Mouse (Mus musculus): ENCODE results near the gene Otub1. TPM values are rescaled to one million over a fixed set of nuclear protein-coding genes. Genes with fewer than 3 reads are reported as not detected.
A peak's percentile ranks its signal among the peaks of the same experiment; 100 is the strongest.

The Otub1 gene
- total and polyA plus RNA-seq, 2 experiments = 39.5 to 61.2 TPM

DNA sequence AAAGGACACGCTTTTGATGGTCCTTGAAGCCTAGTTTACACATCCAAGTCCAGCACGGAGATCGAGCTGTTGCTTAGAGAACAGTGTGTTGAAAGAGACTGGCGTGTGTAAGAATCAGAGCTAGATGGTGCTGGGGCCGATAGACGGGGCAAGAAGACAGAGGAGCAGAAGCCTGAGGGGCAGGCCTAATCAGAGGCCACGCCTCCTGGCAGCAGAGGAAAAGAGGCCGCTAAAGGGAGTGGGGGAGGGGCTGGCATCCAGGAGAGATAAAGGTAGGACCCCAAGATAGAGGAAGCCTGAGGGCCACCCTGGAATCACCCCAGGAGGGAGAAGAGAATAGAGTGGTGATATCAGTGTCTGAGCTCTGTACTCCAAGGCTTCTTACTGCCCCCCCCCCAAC is 34.7 kb downstream of the Otub1 start:
- WGBS = 50% methylated on average over 8 of the region's 8 CpGs

DNA sequence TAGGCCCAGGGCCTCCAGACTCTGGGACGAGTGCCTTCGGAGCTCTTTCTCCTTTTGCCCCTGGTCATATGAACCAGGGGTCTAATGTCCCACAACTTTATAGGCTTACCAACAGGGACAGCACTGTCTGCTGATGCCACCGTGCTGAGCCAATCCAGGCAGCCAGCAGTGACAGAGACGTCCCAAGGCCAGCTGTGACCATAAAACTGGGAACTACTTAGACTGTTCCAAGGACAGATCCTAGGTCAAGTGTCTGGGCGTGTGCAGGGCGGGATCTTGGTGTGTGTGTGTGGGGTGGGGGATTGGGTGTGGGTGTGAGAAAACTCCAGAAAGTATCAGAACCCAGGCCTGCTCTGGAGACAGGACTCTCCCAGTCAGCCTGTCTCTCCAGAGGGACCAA is 35.2 kb downstream of the Otub1 start:
- Histone ChIP-seq H3K36me3 (ENCODE audit: control insufficient read depth, insufficient read depth, low read length) (no peaks in the 10 kb centered on the region), H3K79me2 (ENCODE audit: control insufficient read depth, insufficient read depth, low read length) (no peaks in the 10 kb centered on the region), H3K27ac (replicated peaks; ENCODE audit: insufficient read depth, low read depth, low read length) (no peak overlapping the region), H3K9ac (ENCODE audit: low read depth, low read length) (no peak overlapping the region), H3K27me3 (ENCODE audit: control insufficient read depth, insufficient read depth, low read length) (no peaks in the 10 kb centered on the region), H3K4me1 (ENCODE audit: control insufficient read depth, insufficient read depth, low read length) (no peaks in the 10 kb centered on the region; the same call in 1 of the 2 replicates), H3K4me3 (ENCODE audit: insufficient read depth, low read depth, low read length) (no peak overlapping the region)
- WGBS = 95% methylated on average over 6 of the region's 6 CpGs
- no peak for DNase-seq (ENCODE audit: extremely low read depth, low read depth, low spot score)
- no peak for TF ChIP-seq POLR2A (IDR thresholded peaks at IDR 0.05; ENCODE audit: extremely low read depth, insufficient read depth, low read length)
- no peak for TF ChIP-seq CTCF (IDR thresholded peaks at IDR 0.05; ENCODE audit: low read depth, low read length)

More for the DNA sequence above, 34.7 kb downstream of the Otub1 start:
- Histone ChIP-seq H3K27me3 (ENCODE audit: control insufficient read depth, insufficient read depth, low read length) (no peaks in the 10 kb centered on the region), H3K27ac (replicated peaks; ENCODE audit: insufficient read depth, low read depth, low read length) (no peak overlapping the region), H3K9ac (ENCODE audit: low read depth, low read length) (no peak overlapping the region), H3K4me3 (ENCODE audit: insufficient read depth, low read depth, low read length) (no peak overlapping the region), H3K79me2 (ENCODE audit: control insufficient read depth, insufficient read depth, low read length) (no peaks in the 10 kb centered on the region), H3K36me3 (ENCODE audit: control insufficient read depth, insufficient read depth, low read length) (no peaks in the 10 kb centered on the region), H3K4me1 (ENCODE audit: control insufficient read depth, insufficient read depth, low read length) (no peaks in the 10 kb centered on the region)
- no peak for DNase-seq (ENCODE audit: extremely low read depth, low read depth, low spot score)
- TF ChIP-seq POLR2A (IDR thresholded peaks at IDR 0.05; ENCODE audit: extremely low read depth, insufficient read depth, low read length) = no peak
- TF ChIP-seq CTCF (IDR thresholded peaks at IDR 0.05; ENCODE audit: low read depth, low read length) = no peak

- no peak for DNase-seq (ENCODE audit: extremely low read depth, low read depth, low spot score)
- Histone ChIP-seq H3K27ac (replicated peaks; ENCODE audit: insufficient read depth, low read depth, low read length) (no peak overlapping the region), H3K4me3 (ENCODE audit: insufficient read depth, low read depth, low read length) (no peak overlapping the region), H3K36me3 (ENCODE audit: control insufficient read depth, insufficient read depth, low read length) (no peaks in the 10 kb centered on the region), H3K79me2 (ENCODE audit: control insufficient read depth, insufficient read depth, low read length) (0 out of 2 replicates have a peak, but pooled peaks cover 4% of the 10 kb centered on the region), H3K27me3 (ENCODE audit: control insufficient read depth, insufficient read depth, low read length) (0 out of 2 replicates have a peak, but pooled peaks cover 4% of the 10 kb centered on the region), H3K4me1 (ENCODE audit: control insufficient read depth, insufficient read depth, low read length) (no peaks in the 10 kb centered on the region; the same call in 1 of the 2 replicates), H3K9ac (ENCODE audit: low read depth, low read length) (no peak overlapping the region)
- TF ChIP-seq POLR2A (IDR thresholded peaks at IDR 0.05; ENCODE audit: extremely low read depth, insufficient read depth, low read length) = no peak
- no peak for TF ChIP-seq CTCF (IDR thresholded peaks at IDR 0.05; ENCODE audit: low read depth, low read length)
- WGBS = 96% methylated on average over 2 of the region's 2 CpGs
Measured at GRCm38 (mm10) chr19:7168423-7168822, 37.7 kb downstream of the Otub1 start.

DNA sequence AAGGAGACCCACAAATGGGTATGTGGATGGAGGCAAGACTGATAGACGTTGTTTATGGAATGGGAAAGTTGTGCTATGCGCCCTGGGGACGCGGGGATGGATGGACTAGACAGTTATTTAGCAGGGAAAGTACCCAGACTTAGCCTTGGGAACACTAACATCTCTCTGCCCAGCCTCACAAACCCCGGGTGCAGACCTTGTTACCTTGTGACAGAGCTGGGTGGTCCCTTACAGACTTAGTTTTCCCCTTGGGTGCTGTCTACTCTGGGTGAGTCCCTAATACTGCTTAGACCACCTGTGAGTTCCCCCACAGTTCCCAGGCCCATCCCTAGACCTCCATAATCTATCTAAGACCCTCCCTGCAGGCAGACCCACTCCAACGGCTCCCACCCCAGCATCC is 39.3 kb downstream of the Otub1 start:
- 40% methylated on average over 6 of the region's 6 CpGs for WGBS
- Histone ChIP-seq H3K27me3 (ENCODE audit: control insufficient read depth, insufficient read depth, low read length) (0 out of 2 replicates have a peak, but pooled peaks cover 4% of the 10 kb centered on the region), H3K36me3 (ENCODE audit: control insufficient read depth, insufficient read depth, low read length) (no peaks in the 10 kb centered on the region), H3K9ac (ENCODE audit: low read depth, low read length) (no peak overlapping the region), H3K4me3 (ENCODE audit: insufficient read depth, low read depth, low read length) (no peak overlapping the region), H3K27ac (replicated peaks; ENCODE audit: insufficient read depth, low read depth, low read length) (no peak overlapping the region), H3K4me1 (ENCODE audit: control insufficient read depth, insufficient read depth, low read length) (no peaks in the 10 kb centered on the region; the same call in 1 of the 2 replicates), H3K79me2 (ENCODE audit: control insufficient read depth, insufficient read depth, low read length) (0 out of 2 replicates have a peak, but pooled peaks cover 4% of the 10 kb centered on the region)
- TF ChIP-seq POLR2A (IDR thresholded peaks at IDR 0.05; ENCODE audit: extremely low read depth, insufficient read depth, low read length) (no peak), CTCF (IDR thresholded peaks at IDR 0.05; ENCODE audit: low read depth, low read length) (no peak)
- DNase-seq (ENCODE audit: extremely low read depth, low read depth, low spot score) = no peak

GRCm38 (mm10) chr19:7166200-7166711 is 39.9 kb downstream of the Otub1 start:
- 15% methylated on average over 15 of the region's 15 CpGs for WGBS
- Histone ChIP-seq H3K79me2 (ENCODE audit: control insufficient read depth, insufficient read depth, low read length) (0 out of 2 replicates have a peak, but pooled peaks cover 4% of the 10 kb centered on the region), H3K36me3 (ENCODE audit: control insufficient read depth, insufficient read depth, low read length) (no peaks in the 10 kb centered on the region), H3K9ac (ENCODE audit: low read depth, low read length) (peak overlapping the region; percentile 24; the same call in 1 of the 2 replicates), H3K27ac (replicated peaks; ENCODE audit: insufficient read depth, low read depth, low read length) (no peak overlapping the region), H3K27me3 (ENCODE audit: control insufficient read depth, insufficient read depth, low read length) (0 out of 2 replicates have a peak, but pooled peaks cover 4% of the 10 kb centered on the region), H3K4me3 (ENCODE audit: insufficient read depth, low read depth, low read length) (peak overlapping the region; percentile 57; the same call in 1 of the 2 replicates), H3K4me1 (ENCODE audit: control insufficient read depth, insufficient read depth, low read length) (no peaks in the 10 kb centered on the region; the same call in 1 of the 2 replicates)
- TF ChIP-seq CTCF (IDR thresholded peaks at IDR 0.05; ENCODE audit: low read depth, low read length) (no peak), POLR2A (IDR thresholded peaks at IDR 0.05; ENCODE audit: extremely low read depth, insufficient read depth, low read length) (no peak)
- no peak for DNase-seq (ENCODE audit: extremely low read depth, low read depth, low spot score)

Data from liver, adult 2 months (tissue).